Mouse (Mus musculus) liver, adult (tissue): ENCODE results near the gene Gm11168.
"Not testable (repeated sequence)": the region's sequence is repeated elsewhere in the genome, so short reads cannot be mapped to it uniquely, and the experiment has no call there.

Source experiments
- GATA4 ChIP-seq: IDR thresholded peaks from 2 replicates; pipeline ENCODE4 v1.6.1; 2014; ENCODE audit warnings: mild to moderate bottlenecking, low read length; ENCODE audit not compliant: insufficient replicate concordance

Gm11168 gene

GRCm38 (mm10) chr9:3002794-3003396, at the start of gene Gm11168:
TSS of gene Gm11168 (plus strand) at chr9:3003346.
- TF ChIP-seq GATA4 = peak; percentile 6; the same call in 1 of the 2 replicates

GRCm38 (mm10) chr9:3000445-3000972, 2.6 kb upstream of the Gm11168 start, which contains the start of gene Gm10722:
TSS of gene Gm10722 (plus strand) at chr9:3000922.
- not testable (repeated sequence) for TF ChIP-seq GATA4

GRCm38 (mm10) chr9:3001948-3002659, 1.0 kb upstream of the Gm11168 start:
- peak; percentile 61; the same call in 1 of the 2 replicates for TF ChIP-seq GATA4

DNA sequence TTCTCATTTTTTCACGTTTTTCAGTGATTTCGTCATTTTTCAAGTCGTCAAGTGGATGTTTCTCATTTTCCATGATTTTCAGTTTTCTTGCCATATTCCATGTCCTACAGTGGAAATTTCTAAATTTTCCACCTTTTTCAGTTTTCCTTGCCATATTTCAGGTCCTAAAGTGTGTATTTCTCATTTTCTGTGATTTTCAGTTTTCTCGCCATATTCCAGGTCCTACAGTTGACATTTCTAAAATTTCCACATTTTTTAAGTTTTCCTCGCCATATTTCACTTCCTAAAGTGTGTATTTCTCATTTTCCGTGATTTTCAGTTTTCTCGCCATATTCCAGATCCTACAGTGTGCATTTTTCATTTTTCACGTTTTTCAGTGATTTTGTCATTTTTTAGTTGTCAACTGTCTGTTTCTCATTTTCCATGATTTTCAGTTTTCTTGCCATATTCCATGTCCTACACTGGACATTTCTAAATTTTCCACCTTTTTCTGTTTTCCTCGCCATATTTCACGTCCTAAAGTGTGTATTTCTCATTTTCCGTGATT, 9.7 kb downstream of the Gm11168 start, which contains the start of gene Gm10721:
Gm10721 (plus strand) TSS at position 408 of the 547 bp plus-strand sequence.
- TF ChIP-seq GATA4 = not testable (repeated sequence)

DNA sequence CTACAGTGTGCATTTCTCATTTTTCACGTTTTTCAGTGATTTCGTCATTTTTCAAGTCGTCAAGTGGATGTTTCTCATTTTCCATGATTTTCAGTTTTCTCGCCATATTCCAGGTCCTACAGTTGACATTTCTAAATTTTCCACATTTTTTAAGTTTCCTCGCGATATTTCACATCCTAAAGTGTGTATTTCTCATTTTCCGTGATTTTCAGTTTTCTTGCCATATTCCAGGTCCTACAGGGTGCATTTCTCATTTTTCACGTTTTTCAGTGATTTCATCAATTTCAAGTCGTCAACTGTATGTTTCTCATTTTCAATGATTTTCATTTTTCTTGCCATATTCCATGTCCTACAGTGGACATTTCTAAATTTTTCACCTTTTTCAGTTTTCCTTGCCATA, 12.2 kb downstream of the Gm11168 start, which contains the start of gene Gm10720:
Gm10720 (plus strand) TSS at position 301 of the 400 bp plus-strand sequence.
- TF ChIP-seq GATA4 = not testable (repeated sequence)

GRCm38 (mm10) chr9:3017108-3017507, 14.0 kb downstream of the Gm11168 start, which contains the start of gene Gm10719:
TSS of gene Gm10719 (plus strand) at chr9:3017408.
- not testable (repeated sequence) for TF ChIP-seq GATA4

GRCm38 (mm10) chr9:3023312-3023984, 20.3 kb downstream of the Gm11168 start, which contains the start of gene Gm10718:
TSS of gene Gm10718 (plus strand) at chr9:3023547.
- TF ChIP-seq GATA4 = 0 out of 2 replicates have a peak, but pooled peaks have one; percentile 1

- TF ChIP-seq GATA4 = not testable (repeated sequence)
Measured at GRCm38 (mm10) chr9:3024912-3025467, 21.8 kb downstream of the Gm11168 start, which contains the start of gene Gm10717. TSS of gene Gm10717 (plus strand) at chr9:3025417.

GRCm38 (mm10) chr9:3034299-3034698, 31.2 kb downstream of the Gm11168 start, which contains the start of gene Gm17535:
TSS of gene Gm17535 (plus strand) at chr9:3034599.
- not testable (repeated sequence) for TF ChIP-seq GATA4

DNA sequence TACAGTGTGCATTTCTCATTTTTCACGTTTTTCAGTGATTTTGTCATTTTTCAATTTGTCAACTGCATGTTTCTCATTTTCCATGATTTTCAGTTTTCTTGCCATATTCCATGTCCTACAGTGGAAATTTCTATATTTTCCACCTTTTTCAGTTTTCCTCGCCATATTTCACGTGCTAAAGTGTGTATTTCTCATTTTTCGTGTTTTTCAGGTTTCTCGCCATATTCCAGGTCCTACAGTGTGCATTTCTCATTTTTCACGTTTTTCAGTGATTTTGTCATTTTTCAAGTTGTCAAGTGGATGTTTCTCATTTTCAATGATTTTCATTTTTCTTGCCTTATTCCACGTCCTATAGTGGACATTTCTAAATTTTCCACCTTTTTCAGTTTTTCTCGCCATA, 33.4 kb downstream of the Gm11168 start, which contains the start of gene Gm10715:
Gm10715 (plus strand) TSS at position 301 of the 400 bp plus-strand sequence.
- TF ChIP-seq GATA4 = not testable (repeated sequence)
